Mouse (Mus musculus): ENCODE data around the gene Ticam1. TPM values are rescaled to one million over a fixed set of nuclear protein-coding genes. Genes with fewer than 3 reads are reported as not detected.

The Ticam1 gene
- total RNA-seq (2015; ENCODE audit: low replicate concordance) (2.5 and 5.0 TPM in 2 replicates), total RNA-seq (2017; ENCODE audit: low replicate concordance) (1.3 and 2.8 TPM in 2 replicates)

DNA sequence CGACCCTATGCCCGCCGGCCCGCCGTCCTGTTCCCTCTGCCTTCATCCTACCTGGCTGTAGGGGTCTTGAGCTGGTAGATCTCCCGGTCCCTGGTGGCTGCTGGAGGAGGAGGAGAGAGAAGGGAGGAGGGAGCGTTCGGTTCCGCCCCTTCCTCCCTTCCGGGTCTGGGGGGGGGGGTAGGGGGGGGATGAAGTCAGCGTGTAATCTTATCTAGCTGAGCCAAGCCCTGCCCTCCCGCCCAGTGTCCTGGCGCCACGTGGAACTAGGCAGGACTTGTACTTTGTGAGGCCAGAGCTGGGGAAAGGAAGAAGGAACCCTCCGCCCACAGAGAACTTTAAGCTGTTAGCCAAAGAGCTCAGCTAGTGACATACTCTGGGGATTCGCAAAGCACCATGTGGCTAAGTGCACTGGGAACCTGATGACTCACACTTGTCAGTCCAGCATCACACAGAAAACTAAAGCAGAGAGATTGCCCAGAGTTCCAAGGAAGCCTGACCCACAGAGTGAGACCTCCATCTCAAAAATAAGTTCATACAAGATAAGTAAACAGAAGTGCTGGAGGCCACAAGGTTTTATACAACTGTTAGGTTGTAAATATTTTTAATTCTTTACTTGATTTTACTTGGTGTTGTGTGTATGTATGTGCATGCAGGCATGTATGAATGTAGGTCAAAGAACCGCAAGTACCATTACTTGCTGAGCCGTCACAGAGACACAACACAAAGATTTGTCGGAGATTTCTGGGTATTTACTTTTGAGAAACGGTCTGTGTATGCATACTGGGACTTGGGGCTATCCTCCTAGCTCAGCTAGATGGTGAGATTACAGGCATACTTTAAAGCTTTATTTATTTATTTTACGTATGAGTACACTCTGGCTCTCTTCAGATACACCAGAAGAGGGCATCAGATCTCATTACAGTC, at the start of gene Ticam1:
TSS of gene Ticam1 (minus strand) at position 144 of the 924 bp plus-strand sequence.
- ATAC-seq (replicated peaks; ENCODE audit: low FRiP score, poor library complexity, severe bottlenecking): peak; percentile 77

DNA sequence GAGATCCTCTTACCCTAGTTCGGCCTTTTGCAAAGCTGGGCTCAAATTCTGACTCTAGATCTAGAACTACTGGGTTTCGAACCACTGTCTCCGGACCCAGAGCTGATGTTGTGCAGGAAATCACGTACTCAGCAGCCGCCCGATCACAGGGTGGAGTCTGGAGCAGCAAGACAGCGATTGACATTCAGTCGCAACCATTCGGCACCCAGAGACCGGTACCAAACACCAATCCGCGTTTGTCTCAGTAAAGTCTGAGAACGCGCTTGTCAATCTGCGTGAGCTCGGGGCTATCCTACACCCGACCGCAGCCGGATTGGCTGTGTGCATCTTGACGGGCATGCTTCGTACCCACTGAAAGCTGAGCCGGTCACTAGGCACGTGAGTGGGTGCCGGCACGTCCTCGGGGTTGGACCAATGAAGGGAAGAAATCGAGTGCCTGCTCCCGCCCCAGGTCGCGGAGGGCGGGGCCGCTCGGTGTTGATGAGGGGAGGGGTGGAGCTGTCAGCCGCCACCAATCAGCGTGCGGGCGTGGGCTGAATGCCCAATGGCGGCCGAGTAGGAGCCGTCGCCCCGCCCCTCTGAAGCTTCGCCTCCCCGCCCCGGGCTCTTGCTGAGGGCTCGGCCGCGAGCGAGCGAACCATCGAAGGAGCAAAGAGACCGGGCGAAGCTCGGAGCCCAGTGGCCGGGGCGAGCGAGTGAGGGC, 49.0 kb upstream of the Ticam1 start, which contains the start of gene Kdm4b:
TSS of gene Kdm4b (plus strand) at position 613 of the 703 bp plus-strand sequence.
- peak; percentile 94 for ATAC-seq (replicated peaks; ENCODE audit: low FRiP score, poor library complexity, severe bottlenecking)

DNA sequence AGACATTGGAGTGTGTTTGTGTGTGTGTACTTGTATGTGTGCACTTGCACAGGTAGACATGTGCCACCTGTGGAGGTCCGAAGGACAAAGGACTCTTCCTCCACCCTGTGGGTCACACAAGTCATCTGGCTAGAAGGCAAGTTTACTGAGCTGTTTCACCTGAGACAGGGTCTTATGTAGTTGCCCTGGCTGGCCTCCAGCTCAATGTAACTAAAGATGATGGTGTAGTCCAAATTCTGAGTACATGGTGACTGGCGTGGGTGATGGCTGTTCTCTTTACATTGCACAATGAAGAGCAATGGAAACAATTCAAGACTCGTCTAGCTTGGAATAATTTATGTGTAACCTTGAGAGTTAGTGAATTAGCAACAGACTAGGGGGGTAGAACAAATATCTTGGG, 47.8 kb upstream of the Ticam1 start:
- ATAC-seq (replicated peaks; ENCODE audit: low FRiP score, poor library complexity, severe bottlenecking): no peak

DNA sequence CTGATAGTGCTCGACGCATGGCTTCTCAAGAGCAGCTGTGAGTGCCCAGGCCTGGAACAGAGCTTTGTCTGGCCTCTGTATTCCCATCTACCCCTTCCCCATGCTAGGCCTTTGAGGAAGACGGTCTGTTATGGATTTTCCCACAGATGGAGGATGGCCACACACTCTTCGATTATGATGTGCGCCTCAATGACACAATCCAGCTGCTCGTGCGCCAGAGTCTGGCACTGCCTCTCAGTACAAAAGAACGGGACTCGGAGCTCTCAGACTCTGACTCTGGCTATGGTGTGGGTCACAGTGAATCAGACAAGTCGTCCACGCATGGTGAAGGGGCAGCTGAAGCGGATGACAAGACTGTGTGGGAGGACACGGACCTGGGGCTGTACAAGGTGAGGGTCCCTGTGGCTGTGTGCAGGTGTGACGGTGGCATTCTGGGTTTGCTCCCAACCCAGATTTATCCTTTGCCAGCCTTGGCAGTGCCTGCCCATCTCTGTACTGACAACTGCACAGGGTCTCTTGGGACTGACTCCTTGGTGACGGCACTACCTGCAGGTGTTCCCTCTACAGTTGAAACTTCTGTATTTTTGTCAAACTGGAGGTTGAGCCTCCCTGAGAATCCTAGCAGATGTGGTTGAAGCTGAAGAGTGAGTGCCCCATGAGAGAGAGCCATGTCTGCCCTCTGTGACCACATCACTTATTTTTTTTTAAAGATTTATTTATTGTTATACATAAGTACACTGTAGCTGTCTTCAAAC, 32.8 kb upstream of the Ticam1 start:
- no peak for ATAC-seq (replicated peaks; ENCODE audit: low FRiP score, poor library complexity, severe bottlenecking)

DNA sequence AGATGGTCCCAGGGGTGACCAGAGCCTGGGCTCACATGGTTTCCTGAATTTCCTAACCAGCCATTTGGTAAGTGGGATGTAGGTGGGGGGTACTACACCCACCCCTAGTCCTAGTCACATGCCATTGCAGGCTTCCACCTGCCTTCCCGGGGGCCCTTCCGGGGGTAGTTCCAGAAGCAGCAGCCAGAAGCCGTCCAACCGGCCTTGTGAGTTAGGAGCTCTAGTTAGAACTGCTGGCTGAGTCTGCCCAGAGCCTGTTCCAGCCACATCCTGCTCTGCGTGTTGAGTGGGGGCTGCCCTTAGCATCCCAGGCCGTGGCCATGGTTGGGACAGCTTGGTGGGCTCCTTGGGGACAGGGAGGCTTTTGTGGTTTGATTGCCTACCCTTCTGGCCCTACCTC, 31.5 kb upstream of the Ticam1 start:
- no peak for ATAC-seq (replicated peaks; ENCODE audit: low FRiP score, poor library complexity, severe bottlenecking)

DNA sequence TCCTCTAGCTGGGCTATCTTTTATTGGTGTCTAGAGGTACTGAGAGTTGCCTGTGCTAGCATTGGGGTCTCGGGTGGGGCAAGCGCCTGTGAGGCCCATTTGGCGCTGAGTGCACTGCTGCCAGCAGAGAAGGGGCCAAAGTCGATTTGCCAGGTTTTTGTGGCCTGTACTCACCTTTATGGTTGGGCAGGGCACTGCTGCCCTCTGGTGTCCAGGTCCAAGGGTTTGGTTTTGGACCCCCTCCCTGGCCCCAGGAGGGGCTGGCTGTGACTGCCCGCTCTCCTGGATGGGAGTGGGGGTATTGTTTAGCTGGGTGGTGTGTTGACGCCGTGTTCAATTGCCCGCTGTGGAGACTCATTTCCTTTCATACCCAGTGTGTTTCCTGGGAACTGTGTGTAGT, 29.2 kb upstream of the Ticam1 start:
- no peak for ATAC-seq (replicated peaks; ENCODE audit: low FRiP score, poor library complexity, severe bottlenecking)

DNA sequence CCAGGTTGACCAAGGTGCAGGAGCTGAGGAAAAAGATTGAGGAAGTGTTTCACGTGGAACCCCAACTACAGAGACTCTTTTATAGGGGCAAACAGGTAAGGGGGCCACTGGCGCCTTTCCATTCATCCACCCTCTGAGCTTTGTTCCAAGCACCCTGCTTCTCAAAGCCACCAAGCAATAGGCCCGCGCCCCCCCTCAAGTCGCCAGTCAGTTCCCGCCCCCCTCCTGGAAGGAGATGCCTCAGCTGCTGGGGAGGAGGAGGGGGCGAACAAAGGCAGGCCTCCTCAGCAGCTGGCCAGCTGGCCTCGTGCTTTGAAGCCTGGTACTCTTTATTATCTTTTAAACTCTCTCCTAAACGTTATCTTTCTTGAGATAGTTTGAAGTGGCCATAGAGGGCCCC, 28.6 kb upstream of the Ticam1 start:
- ATAC-seq (replicated peaks; ENCODE audit: low FRiP score, poor library complexity, severe bottlenecking): no peak

DNA sequence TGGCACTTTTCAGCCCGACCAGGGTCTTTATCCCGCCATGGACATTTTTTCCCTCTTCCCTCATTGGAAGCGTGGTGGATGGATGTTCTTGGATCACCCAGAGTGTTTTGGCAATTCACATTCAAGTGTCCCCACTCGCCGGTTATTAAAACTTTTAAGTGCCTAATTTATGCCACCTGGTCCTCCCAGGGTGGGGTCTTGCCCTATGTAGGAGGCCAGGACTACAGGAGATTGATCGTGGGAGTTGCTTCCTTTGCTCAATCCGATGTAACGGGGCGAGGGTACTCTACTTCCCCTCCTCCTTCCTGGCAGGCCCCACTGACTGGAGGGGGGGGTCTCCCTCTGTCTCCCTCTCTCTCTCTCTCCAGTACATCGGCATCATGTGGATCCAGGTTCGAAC, 28.1 kb upstream of the Ticam1 start:
- no peak for ATAC-seq (replicated peaks; ENCODE audit: low FRiP score, poor library complexity, severe bottlenecking)

DNA sequence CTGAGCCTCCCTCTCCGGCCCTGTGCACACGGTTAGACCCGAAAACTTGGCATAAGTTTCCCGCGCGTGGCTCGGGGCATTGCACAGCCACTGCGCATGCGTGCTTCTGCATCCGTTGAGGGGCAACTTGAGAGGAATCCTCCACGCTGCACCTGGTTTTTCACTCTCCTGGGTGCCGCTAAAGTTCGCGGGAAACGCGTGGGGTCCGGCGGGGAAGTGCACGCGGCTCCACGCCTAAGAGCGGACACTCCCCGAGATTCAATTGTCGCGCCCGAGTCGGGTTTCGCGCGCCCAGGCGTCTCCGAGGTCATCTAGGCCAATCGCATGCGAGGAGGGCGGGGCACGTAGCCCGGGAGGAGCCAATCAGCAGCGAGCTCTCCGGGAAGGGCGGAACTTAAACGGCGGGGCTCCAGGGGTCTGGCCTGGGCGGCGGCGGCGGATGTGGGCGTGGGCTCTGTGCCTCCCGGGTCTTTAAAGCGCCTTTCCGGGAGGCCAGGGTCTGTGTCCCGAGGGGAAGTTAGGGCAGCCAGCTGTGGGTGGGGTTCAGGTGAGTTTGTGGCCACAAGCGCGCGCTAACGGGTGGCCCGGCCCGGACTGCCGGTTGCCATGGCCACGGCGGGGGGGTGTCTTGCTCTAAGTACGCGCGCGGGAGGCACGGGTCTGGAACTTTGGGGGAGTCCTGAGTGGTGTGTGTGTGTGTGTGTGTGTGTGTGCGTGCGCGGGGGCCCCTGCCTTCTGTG, 27.4 kb upstream of the Ticam1 start:
- peak; percentile 84 for ATAC-seq (replicated peaks; ENCODE audit: low FRiP score, poor library complexity, severe bottlenecking)

DNA sequence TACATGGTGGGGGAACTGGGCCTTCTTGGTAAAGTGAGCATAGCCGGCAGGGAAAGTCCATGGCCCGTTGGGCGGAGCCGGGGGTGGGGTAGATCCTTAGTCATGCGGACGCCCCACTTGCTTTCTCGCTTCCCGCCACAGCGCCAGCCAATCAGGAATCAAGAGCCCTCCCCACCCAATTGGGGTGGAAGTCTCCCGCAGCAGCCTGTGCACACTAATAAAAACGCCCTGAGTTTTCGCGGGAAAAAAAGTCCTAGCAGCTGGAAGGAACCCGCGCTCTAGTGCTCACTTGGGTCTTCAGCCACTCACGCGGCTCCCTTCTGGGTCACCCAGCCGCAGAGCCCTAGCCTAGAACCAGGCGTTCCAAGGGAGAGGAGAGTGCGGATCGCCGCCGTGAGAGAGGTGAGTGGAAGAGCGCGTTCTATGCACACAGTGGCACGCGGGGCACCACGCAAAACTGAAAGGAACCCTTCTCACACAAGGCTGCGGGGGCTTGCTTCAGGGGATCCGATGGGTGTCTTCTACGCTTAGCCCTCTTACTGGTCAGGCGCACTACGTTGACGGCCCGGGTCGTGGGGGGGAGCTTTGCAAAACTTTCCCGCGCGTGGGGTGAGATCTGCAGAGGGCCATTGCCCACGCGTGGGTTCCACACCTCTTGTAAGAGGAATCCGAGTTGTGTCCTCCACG, 26.7 kb upstream of the Ticam1 start, which contains the start of gene Uhrf1:
TSS of gene Uhrf1 (plus strand) at position 162 of the 687 bp plus-strand sequence.
- peak; percentile 80 for ATAC-seq (replicated peaks; ENCODE audit: low FRiP score, poor library complexity, severe bottlenecking)

DNA sequence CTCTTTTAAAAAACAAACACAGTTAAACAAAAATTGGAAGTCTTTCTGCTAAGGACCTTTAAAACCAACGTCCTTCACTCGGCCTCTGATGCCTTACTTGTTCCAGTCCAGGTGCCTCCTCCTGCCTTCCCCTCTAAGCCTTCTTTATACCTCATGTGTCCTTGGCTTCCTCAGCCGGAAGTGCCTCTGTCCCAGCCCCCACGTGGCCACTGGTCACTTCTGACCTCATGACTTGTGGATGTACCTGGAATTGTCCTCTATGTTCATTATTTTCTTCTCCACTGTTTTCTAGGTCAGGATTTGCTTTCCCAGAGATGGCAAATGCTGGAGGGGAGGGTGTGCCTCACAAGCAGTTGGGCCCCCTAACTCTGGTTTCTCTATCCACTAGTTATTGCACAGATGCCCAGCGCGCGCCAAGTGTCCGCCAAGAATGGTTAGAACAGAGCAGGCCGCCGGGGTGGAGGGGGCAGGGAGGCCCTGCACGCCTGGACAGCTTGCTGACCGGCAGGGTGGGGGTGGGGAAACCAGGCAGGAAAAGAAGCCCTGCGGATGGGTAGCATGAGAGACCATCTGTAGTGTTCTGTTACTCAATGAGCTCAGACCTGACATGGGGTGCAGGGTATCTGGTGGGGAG, 25.9 kb upstream of the Ticam1 start:
- no peak for ATAC-seq (replicated peaks; ENCODE audit: low FRiP score, poor library complexity, severe bottlenecking)

DNA sequence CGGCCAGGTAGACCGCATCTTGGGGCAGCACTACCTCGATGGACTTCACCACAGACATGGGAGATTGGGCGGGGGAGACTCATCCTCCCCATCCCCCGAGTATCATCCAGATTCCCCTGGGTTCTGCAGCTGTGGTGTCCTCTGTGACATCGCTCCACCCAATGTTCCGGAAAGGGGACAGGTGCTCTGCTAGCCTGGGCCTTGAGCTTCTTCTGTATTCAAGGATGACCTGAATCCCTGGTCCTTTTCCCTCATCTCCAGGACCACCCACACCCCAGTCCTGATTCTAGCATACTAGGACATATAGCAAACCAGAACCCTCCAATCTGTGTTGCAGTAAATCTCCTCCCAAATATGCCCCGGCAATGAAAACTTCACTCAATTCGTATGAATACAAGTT, 23.6 kb upstream of the Ticam1 start, which contains the start of gene Arrdc5:
TSS of gene Arrdc5 (minus strand) at position 101 of the 400 bp plus-strand sequence.
- ATAC-seq (replicated peaks; ENCODE audit: low FRiP score, poor library complexity, severe bottlenecking): no peak

DNA sequence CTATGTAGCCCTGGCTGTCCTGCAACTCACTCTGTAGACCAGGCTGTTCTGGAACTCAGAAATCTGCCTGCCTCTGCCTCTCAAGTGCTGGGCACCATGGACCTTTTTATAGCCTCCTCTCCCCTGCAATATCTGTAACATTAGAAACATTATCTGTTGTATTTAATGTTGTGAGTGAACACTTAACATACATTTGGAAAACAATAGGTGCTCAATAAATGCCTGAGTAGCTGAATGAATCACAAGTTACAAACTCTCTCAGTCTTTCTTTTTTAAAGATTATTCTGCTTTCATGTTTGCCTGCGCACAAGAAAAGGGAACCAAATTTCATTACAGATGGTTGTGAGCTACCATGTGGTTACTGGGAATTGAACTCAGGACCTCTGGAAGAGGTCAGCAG, 21.7 kb upstream of the Ticam1 start:
- ATAC-seq (replicated peaks; ENCODE audit: low FRiP score, poor library complexity, severe bottlenecking): no peak

DNA sequence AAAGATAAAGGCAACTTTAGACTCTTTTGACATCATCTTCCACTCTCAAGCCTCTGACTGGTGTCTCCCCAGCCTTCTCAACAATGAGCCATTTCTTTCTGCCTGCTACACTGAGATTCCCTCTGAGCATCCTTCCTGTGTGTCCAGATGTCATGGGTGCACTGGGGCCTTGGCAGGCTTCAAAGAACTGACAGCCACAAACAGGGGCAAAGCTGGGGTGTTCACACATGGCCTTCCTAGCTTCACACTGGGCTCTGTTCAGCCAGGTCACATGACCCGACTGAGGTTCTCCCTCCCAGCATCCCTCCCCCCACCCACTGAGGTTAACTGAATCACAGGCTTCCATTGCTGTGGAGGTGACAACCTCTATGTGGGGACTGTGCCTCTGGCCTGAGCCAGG, 19.6 kb upstream of the Ticam1 start:
- no peak for ATAC-seq (replicated peaks; ENCODE audit: low FRiP score, poor library complexity, severe bottlenecking)

DNA sequence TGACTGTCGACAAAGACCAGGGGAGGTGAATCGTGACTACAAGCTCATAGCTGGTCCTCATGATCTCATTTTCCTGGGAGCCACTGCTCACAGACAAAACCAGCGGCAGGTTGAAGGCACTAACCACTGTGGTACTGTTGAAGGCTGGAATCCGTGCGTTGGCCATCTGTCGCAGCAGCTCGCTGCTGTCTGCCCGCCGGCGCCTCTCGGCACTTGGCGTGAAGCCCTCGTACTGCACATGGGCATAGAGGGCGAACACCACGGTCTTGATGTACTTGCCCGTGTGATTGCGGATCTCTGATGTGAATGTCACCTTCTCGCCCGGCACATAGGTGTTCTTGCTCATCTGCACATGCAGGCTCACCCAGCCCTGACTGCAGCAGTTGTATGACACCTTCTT, 17.7 kb upstream of the Ticam1 start:
- ATAC-seq (replicated peaks; ENCODE audit: low FRiP score, poor library complexity, severe bottlenecking): no peak

DNA sequence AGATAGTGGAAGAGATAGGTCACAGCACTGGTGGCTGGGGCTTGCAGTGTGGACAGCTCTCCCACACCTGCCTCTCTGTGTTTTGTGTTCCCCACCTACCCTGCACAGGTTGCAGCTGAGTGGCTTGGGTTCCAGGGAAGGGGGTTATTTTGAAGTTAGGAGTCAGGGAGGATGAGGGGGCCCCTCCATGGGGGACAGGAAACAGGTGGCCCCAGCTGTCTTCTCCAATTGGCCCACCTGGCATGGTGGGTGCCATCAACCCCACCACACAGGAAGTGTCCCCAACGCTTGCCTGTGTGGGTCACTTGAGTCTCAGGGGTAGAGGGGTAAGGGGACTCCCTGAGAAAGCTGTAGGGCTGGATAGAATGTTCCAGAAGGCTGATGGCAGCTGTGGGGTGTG, 16.7 kb upstream of the Ticam1 start:
- no peak for ATAC-seq (replicated peaks; ENCODE audit: low FRiP score, poor library complexity, severe bottlenecking)

DNA sequence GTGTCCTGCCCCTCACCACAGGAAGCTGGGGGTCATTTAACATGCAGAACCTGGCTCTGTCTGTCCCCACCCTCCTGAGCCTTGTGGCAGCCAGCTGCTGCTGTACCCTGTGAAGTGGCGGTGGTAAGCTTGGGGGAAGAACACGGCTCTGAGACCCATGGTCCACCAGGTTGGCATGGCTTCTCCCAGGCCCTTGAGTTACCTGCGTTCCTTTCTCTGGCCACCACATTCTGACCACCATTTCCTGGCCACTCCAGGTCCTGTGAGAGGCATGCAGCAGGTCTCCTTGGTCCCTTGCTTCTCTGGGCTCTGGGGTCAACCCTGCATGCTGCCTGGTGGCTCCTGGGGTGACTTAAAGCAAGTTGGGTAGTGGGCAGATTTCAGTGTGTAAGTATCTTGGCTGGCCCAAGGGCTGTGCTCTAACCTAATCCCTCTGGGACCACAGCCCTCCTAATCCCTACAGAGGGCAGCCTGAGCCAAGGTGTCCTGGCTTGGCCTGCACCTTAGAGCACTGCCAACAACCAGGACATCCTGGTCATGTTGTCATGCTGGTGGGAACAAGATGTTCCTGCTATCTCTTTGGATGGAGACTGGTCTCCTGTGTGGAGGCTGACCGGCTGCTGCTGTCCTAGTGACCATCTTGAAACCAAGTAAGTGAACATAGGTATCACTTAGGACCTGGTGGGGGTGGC, 16.1 kb upstream of the Ticam1 start, which contains the start of gene Plin3:
TSS of gene Plin3 (minus strand) at position 343 of the 692 bp plus-strand sequence.
- ATAC-seq (replicated peaks; ENCODE audit: low FRiP score, poor library complexity, severe bottlenecking): no peak
